1 mouse cellular context compared by ENCODE assay signal in genomic region chr12:51971070-51971664, GRCm38 (mm10).
A peak's percentile ranks its signal among the peaks of the same experiment; 100 is the strongest.
TF ChIP-seq lines count a peak whose summit lies in the region.

Gene Heatr5a, minus strand, starts transcription at chr12:51971321.

TF ChIP-seq in CH12.LX, 34 proteins besides CTCF, POLR2A, EP300 and RAD21 (continued from another document):
- TF ChIP-seq ZMIZ1 (IDR thresholded peaks at IDR 0.05; ENCODE audit: low read depth, low read length) (0 out of 2 replicates have a peak, but pooled peaks have one; percentile 21), KAT2A (IDR thresholded peaks at IDR 0.05; ENCODE audit: insufficient replicate concordance, low read length) (no peak), MAZ (IDR thresholded peaks at IDR 0.05; ENCODE audit: low read depth, low read length) (peak; percentile 96), GABPA (IDR thresholded peaks at IDR 0.05; ENCODE audit: insufficient replicate concordance, low read depth, low read length) (no peak; the same call in 1 of the 2 replicates), IRF4 (IDR thresholded peaks at IDR 0.05; ENCODE audit: low read depth, low read length) (0 out of 2 replicates have a peak, but pooled peaks have one; percentile 2), E2F4 (IDR thresholded peaks at IDR 0.05; ENCODE audit: insufficient replicate concordance, low read depth, low read length) (no peak), JUN (IDR thresholded peaks at IDR 0.05; ENCODE audit: insufficient read depth, low read depth, low read length) (no peak), ZKSCAN1 (IDR thresholded peaks at IDR 0.05; ENCODE audit: borderline replicate concordance, low read depth, low read length) (no peak), UBTF (IDR thresholded peaks at IDR 0.05; ENCODE audit: low read depth, low read length) (0 out of 2 replicates have a peak, but pooled peaks have one; percentile 55)
